Comparison of ENCODE assay signal across 8 mouse cellular contexts in the genomic region with DNA sequence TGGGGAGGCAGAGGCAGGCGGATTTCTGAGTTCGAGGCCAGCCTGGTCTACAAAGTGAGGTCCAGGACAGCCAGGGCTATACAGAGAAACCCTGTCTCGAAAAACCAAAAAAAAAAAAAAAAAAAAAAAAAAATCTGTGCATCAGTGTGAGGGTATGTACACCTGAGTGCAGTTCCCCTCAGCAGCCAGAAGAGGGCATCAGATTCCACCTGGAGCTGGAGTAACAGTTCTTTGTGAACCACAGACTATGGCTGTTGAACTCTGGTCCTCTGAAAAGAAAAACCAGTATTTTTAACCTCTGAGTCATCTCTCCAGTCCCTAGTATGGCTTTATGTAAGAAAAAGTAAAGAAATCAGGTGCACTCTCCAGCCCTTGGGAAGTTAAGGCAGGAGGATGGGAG. TPM values are rescaled to one million over a fixed set of nuclear protein-coding genes. Genes with fewer than 3 reads are reported as not detected.
DNase-seq lines count a peak whose midpoint lies in the region; ATAC-seq and TF ChIP-seq lines count a peak whose summit lies in the region.
"Not testable (repeated sequence)": the region's sequence is repeated elsewhere in the genome, so short reads cannot be mapped to it uniquely, and the experiment has no call there.

No protein-coding gene starts in this region.

- TF ChIP-seq EP300 in ES-Bruce4 (IDR thresholded peaks at IDR 0.05; ENCODE audit: insufficient read depth, low read depth, low read length); lung, postnatal 0 days (IDR thresholded peaks at IDR 0.05): not testable (repeated sequence)

- DNase-seq in A20 (ENCODE audit: low read depth, low spot score) = peak; percentile 52
- peak; percentile 83 for DNase-seq in R1 (ENCODE audit: low read depth, low spot score)
- DNase-seq in forebrain, postnatal 0 days; liver, adult 2 months (ENCODE audit: extremely low read depth, low read depth, low spot score); lung, postnatal 0 days (ENCODE audit: low spot score): not testable (repeated sequence)
- DNase-seq in testis, postnatal 14 days (ENCODE audit: low spot score) = peak; percentile 34

- H3K4me3 ChIP-seq in ES-Bruce4 (ENCODE audit: low read depth, low read length); forebrain, postnatal 0 days (ENCODE audit: low read depth, low read length); intestine, postnatal 0 days (ENCODE audit: low read depth, low read length); liver, adult 2 months (ENCODE audit: insufficient read depth, low read depth, low read length); lung, postnatal 0 days (ENCODE audit: low read depth, low read length): not testable (repeated sequence)

- 92% methylated on average over 2 of the region's 3 CpGs for WGBS in forebrain, postnatal 0 days
- 100% methylated on average over 2 of the region's 3 CpGs for WGBS in intestine, postnatal 0 days
- WGBS in liver, adult 2 months = 76% methylated on average over 3 of the region's 3 CpGs
- 100% methylated on average over 2 of the region's 3 CpGs for WGBS in lung, postnatal 0 days

- ATAC-seq in forebrain, postnatal 0 days; intestine, postnatal 0 days; lung, postnatal 0 days: not testable (repeated sequence)

- TF ChIP-seq CTCF in ES-Bruce4 (IDR thresholded peaks at IDR 0.05; ENCODE audit: low read depth, low read length) = peak; percentile 26
- TF ChIP-seq CTCF in forebrain, postnatal 0 days (IDR thresholded peaks at IDR 0.05; ENCODE audit: low read depth) = peak; percentile 27; the same call in 1 of the 2 replicates
- TF ChIP-seq CTCF in intestine, postnatal 0 days (IDR thresholded peaks at IDR 0.05; ENCODE audit: low read depth) = peak; percentile 50
- TF ChIP-seq CTCF in liver, adult 2 months (IDR thresholded peaks at IDR 0.05; ENCODE audit: low read depth, low read length) = peak; percentile 33; the same call in 1 of the 2 replicates
- peak; percentile 48 for TF ChIP-seq CTCF in lung, postnatal 0 days (IDR thresholded peaks at IDR 0.05)

- not testable (repeated sequence) for TF ChIP-seq POLR2A in ES-Bruce4 (IDR thresholded peaks at IDR 0.05; ENCODE audit: insufficient read depth, low read length); liver, adult 2 months (IDR thresholded peaks at IDR 0.05; ENCODE audit: extremely low read depth, insufficient read depth, low read length)

- not testable (repeated sequence) for H3K9me3 ChIP-seq in ES-Bruce4 (replicated peaks; ENCODE audit: control insufficient read depth, insufficient read depth, low read length, poor library complexity, severe bottlenecking); forebrain, postnatal 0 days (ENCODE audit: low read length); intestine, postnatal 0 days (ENCODE audit: control insufficient read depth); lung, postnatal 0 days (ENCODE audit: low read length)

- H3K4me2 ChIP-seq in forebrain, postnatal 0 days (ENCODE audit: low read depth); intestine, postnatal 0 days (replicated peaks; ENCODE audit: low read depth); lung, postnatal 0 days (replicated peaks; ENCODE audit: low read depth, low read length): not testable (repeated sequence)

- H3K36me3 ChIP-seq in ES-Bruce4 (ENCODE audit: control insufficient read depth, insufficient read depth, low read length, poor library complexity, severe bottlenecking); forebrain, postnatal 0 days (ENCODE audit: insufficient read depth); intestine, postnatal 0 days (ENCODE audit: control insufficient read depth, insufficient read depth); liver, adult 2 months (ENCODE audit: control insufficient read depth, insufficient read depth, low read length); lung, postnatal 0 days (ENCODE audit: insufficient read depth, low read length): not testable (repeated sequence)

- H3K4me1 ChIP-seq in ES-Bruce4 (ENCODE audit: control insufficient read depth, insufficient read depth, low read length); forebrain, postnatal 0 days (ENCODE audit: insufficient read depth); intestine, postnatal 0 days (replicated peaks; ENCODE audit: control insufficient read depth, insufficient read depth, low read length); lung, postnatal 0 days (ENCODE audit: insufficient read depth, low read depth, low read length): not testable (repeated sequence)
- H3K4me1 ChIP-seq in liver, adult 2 months (ENCODE audit: control insufficient read depth, insufficient read depth, low read length) = peaks cover 18% of the 10 kb centered on the region

- H3K79me2 ChIP-seq in liver, adult 2 months (ENCODE audit: control insufficient read depth, insufficient read depth, low read length) = not testable (repeated sequence)

- H3K27ac ChIP-seq in ES-Bruce4 (ENCODE audit: insufficient read depth, low read length); forebrain, postnatal 0 days (ENCODE audit: low read depth, low read length); intestine, postnatal 0 days (ENCODE audit: low read depth, low read length); liver, adult 2 months (replicated peaks; ENCODE audit: insufficient read depth, low read depth, low read length); lung, postnatal 0 days (ENCODE audit: low read length): not testable (repeated sequence)

- not testable (repeated sequence) for H3K27me3 ChIP-seq in ES-Bruce4 (ENCODE audit: control insufficient read depth, insufficient read depth, low read length, poor library complexity, severe bottlenecking); forebrain, postnatal 0 days (ENCODE audit: insufficient read depth, low read length); intestine, postnatal 0 days (replicated peaks; ENCODE audit: control insufficient read depth, insufficient read depth, low read length); liver, adult 2 months (ENCODE audit: control insufficient read depth, insufficient read depth, low read length); lung, postnatal 0 days (replicated peaks; ENCODE audit: insufficient read depth, low read length)

- not testable (repeated sequence) for H3K9ac ChIP-seq in ES-Bruce4 (ENCODE audit: low read depth, poor library complexity, severe bottlenecking); forebrain, postnatal 0 days; intestine, postnatal 0 days (ENCODE audit: low read depth, low read length); liver, adult 2 months (ENCODE audit: low read depth, low read length); lung, postnatal 0 days (replicated peaks; ENCODE audit: low read depth)

RNA-seq across cellular contexts. Expression of gene Pim1, which starts 36.4 kb away (rescaled TPM):
- polyA plus RNA-seq in ES-Bruce4 (2011; ENCODE audit: insufficient read depth, insufficient read length, low read depth, missing spikeins) = 348 and 350 TPM in 2 replicates
- total RNA-seq in forebrain, postnatal 0 days (2014; rRNA removed) = 8.7 and 14.6 TPM in 2 replicates
- 10.3 and 12.0 TPM in 2 replicates for polyA plus RNA-seq in forebrain, postnatal 0 days (2015; fragmentation: Nextera tagmentation; extraction: Ambion mirVana)
- polyA plus RNA-seq in intestine, postnatal 0 days (2015; fragmentation: Nextera tagmentation; extraction: Ambion mirVana) = 16.8 and 18.9 TPM in 2 replicates
- total RNA-seq in liver, adult 2 months (2014; rRNA removed) = 8.9 and 9.5 TPM in 2 replicates
- polyA plus RNA-seq in liver, adult 2 months (2012; rRNA removed) = 16.0 and 16.4 TPM in 2 replicates
- 30.0 and 49.5 TPM in 2 replicates for polyA plus RNA-seq in lung, postnatal 0 days (2015; fragmentation: Nextera tagmentation; extraction: Ambion mirVana)
